Mouse (Mus musculus): ENCODE measurements around the gene Upk3bl. TPM values are rescaled to one million over a fixed set of nuclear protein-coding genes. Genes with fewer than 3 reads are reported as not detected.

Gene Upk3bl
- polyA plus RNA-seq (2014; fragmentation: Illumina TruSeq; extraction: RNeasy Lipid Tissue Mini Kit (QIAGEN cat#74804); ENCODE audit: low read depth, low replicate concordance), result not detected

GRCm38 (mm10) chr5:136054301-136055077 is at the start of gene Upk3bl:
Gene Upk3bl (plus strand): TSS chr5:136054492.

GRCm38 (mm10) chr5:136038258-136039214 is 15.8 kb upstream of the Upk3bl start, which contains the start of gene Upk3b:
Gene Upk3b (plus strand): TSS chr5:136038496.

DNA sequence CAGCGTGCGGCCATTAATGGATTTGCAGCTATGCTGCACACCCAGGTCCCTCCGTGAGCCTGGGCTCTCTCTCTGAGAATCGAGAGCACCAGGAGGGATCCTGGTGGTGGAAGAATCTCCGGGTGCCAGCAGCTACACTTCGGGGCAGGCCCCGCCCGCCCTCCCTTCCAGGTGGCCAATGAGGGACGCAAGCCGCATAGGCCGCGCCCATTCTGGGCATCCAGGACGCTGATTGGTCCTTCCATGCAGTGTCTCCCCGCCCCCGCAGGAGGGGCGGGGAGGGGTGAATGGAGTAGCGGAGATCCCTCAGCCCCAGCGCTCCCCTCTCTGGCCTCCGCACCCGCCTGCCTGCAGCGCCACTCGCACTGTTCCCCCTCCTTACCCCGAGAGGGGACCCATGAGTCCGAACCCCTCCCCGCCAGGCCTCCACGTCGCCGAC is 29.4 kb downstream of the Upk3bl start, which contains the start of gene Rasa4:
Gene Rasa4 (plus strand): TSS at position 248 of the 439 bp plus-strand sequence.

Other genes with a start within 250 kb of the Upk3bl start
- 0.23 TPM for gene Srrm3, start 247.6 kb upstream of the Upk3bl start, polyA plus RNA-seq (2014; fragmentation: Illumina TruSeq; extraction: RNeasy Lipid Tissue Mini Kit (QIAGEN cat#74804); ENCODE audit: low read depth, low replicate concordance)
- gene Hspb1, start 166.6 kb upstream of the Upk3bl start, polyA plus RNA-seq (2014; fragmentation: Illumina TruSeq; extraction: RNeasy Lipid Tissue Mini Kit (QIAGEN cat#74804); ENCODE audit: low read depth, low replicate concordance), result 0.99 TPM
- gene Ywhag, start 119.9 kb upstream of the Upk3bl start, polyA plus RNA-seq (2014; fragmentation: Illumina TruSeq; extraction: RNeasy Lipid Tissue Mini Kit (QIAGEN cat#74804); ENCODE audit: low read depth, low replicate concordance), result 368 TPM
- gene Ssc4d, start 80.0 kb upstream of the Upk3bl start, polyA plus RNA-seq (2014; fragmentation: Illumina TruSeq; extraction: RNeasy Lipid Tissue Mini Kit (QIAGEN cat#74804); ENCODE audit: low read depth, low replicate concordance), result 1.4 TPM
- gene Zp3, start 74.4 kb upstream of the Upk3bl start, polyA plus RNA-seq (2014; fragmentation: Illumina TruSeq; extraction: RNeasy Lipid Tissue Mini Kit (QIAGEN cat#74804); ENCODE audit: low read depth, low replicate concordance), result not detected
- 0.41 TPM for gene Dtx2, start 59.7 kb upstream of the Upk3bl start, polyA plus RNA-seq (2014; fragmentation: Illumina TruSeq; extraction: RNeasy Lipid Tissue Mini Kit (QIAGEN cat#74804); ENCODE audit: low read depth, low replicate concordance)
- gene Upk3b, start 16.0 kb upstream of the Upk3bl start, polyA plus RNA-seq (2014; fragmentation: Illumina TruSeq; extraction: RNeasy Lipid Tissue Mini Kit (QIAGEN cat#74804); ENCODE audit: low read depth, low replicate concordance), result 0.70 TPM
- 0.23 TPM for gene Rasa4, start 29.4 kb downstream of the Upk3bl start, polyA plus RNA-seq (2014; fragmentation: Illumina TruSeq; extraction: RNeasy Lipid Tissue Mini Kit (QIAGEN cat#74804); ENCODE audit: low read depth, low replicate concordance)
- gene Polr2j, start 62.1 kb downstream of the Upk3bl start, polyA plus RNA-seq (2014; fragmentation: Illumina TruSeq; extraction: RNeasy Lipid Tissue Mini Kit (QIAGEN cat#74804); ENCODE audit: low read depth, low replicate concordance), result 6.1 TPM
- gene Lrwd1, start 81.6 kb downstream of the Upk3bl start, polyA plus RNA-seq (2014; fragmentation: Illumina TruSeq; extraction: RNeasy Lipid Tissue Mini Kit (QIAGEN cat#74804); ENCODE audit: low read depth, low replicate concordance), result 0.47 TPM
- gene Alkbh4, start 81.7 kb downstream of the Upk3bl start, polyA plus RNA-seq (2014; fragmentation: Illumina TruSeq; extraction: RNeasy Lipid Tissue Mini Kit (QIAGEN cat#74804); ENCODE audit: low read depth, low replicate concordance), result 0.93 TPM
- 0.82 TPM for gene Orai2, start 116.2 kb downstream of the Upk3bl start, polyA plus RNA-seq (2014; fragmentation: Illumina TruSeq; extraction: RNeasy Lipid Tissue Mini Kit (QIAGEN cat#74804); ENCODE audit: low read depth, low replicate concordance)
- gene Prkrip1, start 144.5 kb downstream of the Upk3bl start, polyA plus RNA-seq (2014; fragmentation: Illumina TruSeq; extraction: RNeasy Lipid Tissue Mini Kit (QIAGEN cat#74804); ENCODE audit: low read depth, low replicate concordance), result 32.7 TPM
- 0.64 TPM for gene Sh2b2, start 192.1 kb downstream of the Upk3bl start, polyA plus RNA-seq (2014; fragmentation: Illumina TruSeq; extraction: RNeasy Lipid Tissue Mini Kit (QIAGEN cat#74804); ENCODE audit: low read depth, low replicate concordance)

Data from adrenal gland, adult 10 weeks (tissue).